Mouse (Mus musculus): ENCODE results near the gene Fthl17a.

DNA sequence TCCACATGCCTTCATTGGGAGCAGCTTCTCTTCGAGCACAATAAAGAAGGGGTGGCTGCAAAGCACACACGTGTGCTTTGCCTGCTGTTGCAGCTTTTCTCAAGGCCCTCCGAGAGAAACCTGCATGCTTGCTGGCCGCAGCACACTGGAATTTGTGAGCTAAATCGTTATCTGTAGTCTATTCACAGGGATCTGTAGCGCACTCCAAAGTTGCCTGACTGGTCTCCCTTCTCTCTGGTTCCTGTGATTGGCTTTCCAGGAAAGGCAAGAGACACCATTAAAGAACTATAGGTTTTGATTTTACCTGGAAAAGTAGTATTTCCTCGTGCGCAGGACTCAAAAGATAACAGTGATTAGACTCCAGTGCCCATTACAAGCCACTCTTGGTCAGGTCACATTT is 22.3 kb downstream of the Fthl17a start:
- TF ChIP-seq CTCF (IDR thresholded peaks at IDR 0.05) = no peak
- TF ChIP-seq EP300 (IDR thresholded peaks at IDR 0.05) = no peak

Data from lung, postnatal 0 days (tissue).